Mouse (Mus musculus): ENCODE measurements around the gene Elavl1.

DNA sequence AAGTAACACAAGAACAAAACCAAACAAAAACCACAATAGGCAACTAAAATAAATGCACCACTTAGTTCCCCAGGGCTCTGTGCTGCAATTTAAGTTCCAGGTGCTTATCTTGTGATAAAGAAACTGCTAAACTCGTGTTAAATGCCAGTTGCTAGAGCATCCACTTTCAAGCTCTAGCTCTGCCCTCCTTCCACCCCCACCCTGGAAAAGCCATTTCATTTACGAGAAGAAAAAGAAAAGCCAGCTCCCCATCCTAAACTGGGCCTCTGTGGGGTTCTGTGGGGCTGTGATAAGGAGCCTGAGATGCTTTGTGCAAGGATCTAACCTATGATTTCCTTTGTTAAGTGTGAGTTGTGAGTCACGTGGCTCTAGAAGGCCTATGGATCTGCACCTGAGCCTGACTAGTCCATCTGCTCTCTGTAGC, 21.1 kb downstream of the Elavl1 start:
- TF ChIP-seq CTCF (IDR thresholded peaks at IDR 0.05; ENCODE audit: extremely low read depth, insufficient read depth, insufficient read length, insufficient replicate concordance), result no peak
- no peak for TF ChIP-seq POLR2A (IDR thresholded peaks at IDR 0.05; ENCODE audit: low read depth, low read length)

Measured in spleen, adult 2 months (tissue).